ENCODE assay signal across 23 mouse cellular contexts in the genomic region with DNA sequence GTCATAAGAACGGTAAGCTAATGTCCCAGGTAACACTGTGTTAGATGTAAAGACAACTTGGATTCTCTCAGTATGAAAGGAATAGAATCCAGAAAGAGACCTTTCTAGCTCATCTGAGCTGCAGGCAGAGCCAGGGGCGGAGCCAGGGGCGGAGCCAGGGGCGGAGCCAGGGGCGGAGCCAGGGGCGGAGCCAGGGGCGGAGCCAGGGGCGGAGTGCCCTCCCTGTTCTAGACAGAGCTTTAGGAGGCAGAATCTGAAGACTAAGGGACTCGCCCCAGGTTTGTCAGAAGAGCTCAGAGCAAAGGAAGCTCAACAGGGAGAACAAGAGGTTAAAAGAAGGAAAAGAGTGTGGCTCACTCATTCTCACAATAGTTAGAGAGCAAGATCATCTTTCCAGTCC.
DNase-seq lines count a peak whose midpoint lies in the region; ATAC-seq lines count a peak whose summit lies in the region.
"Had no signal": no experiment of that assay in that cellular context is flagged by ENCODE, and none has a peak within 500 bp of the region (broad histone marks: within the 10 kb centered on the region; RNA-seq: fewer than 3 reads in every experiment).

No protein-coding gene starts in this region.

- H3K4me1 ChIP-seq in midbrain, embryonic 14.5 days (ENCODE audit: control insufficient read depth, insufficient read depth, low read length), result no peaks in the 10 kb centered on the region
- H3K4me1 ChIP-seq in midbrain, embryonic 13.5 days (replicated peaks), result no peaks in the 10 kb centered on the region
- H3K4me1 ChIP-seq in liver, embryonic 13.5 days (replicated peaks), result no peaks in the 10 kb centered on the region
- no peaks in the 10 kb centered on the region for H3K4me1 ChIP-seq in hindbrain, embryonic 11.5 days (replicated peaks; ENCODE audit: control insufficient read depth, insufficient read depth, low read length)
- H3K4me1 ChIP-seq: forebrain, embryonic 13.5 days; heart, embryonic 15.5 days; intestine, embryonic 15.5 days; limb, embryonic 12.5 days had no signal

- WGBS in midbrain, embryonic 14.5 days, result 70% methylated on average over 9 of the region's 9 CpGs
- 67% methylated on average over 9 of the region's 9 CpGs for WGBS in midbrain, embryonic 13.5 days
- 42% methylated on average over 9 of the region's 9 CpGs for WGBS in liver, embryonic 13.5 days (ENCODE audit: insufficient replicate concordance)
- 67% methylated on average over 9 of the region's 9 CpGs for WGBS in hindbrain, embryonic 11.5 days

- 0 out of 2 replicates have a peak, but pooled peaks have one; percentile 29 for ATAC-seq in midbrain, embryonic 14.5 days (ENCODE audit: low FRiP score, low TSS enrichment)
- no peak for ATAC-seq in midbrain, embryonic 13.5 days
- ATAC-seq in liver, embryonic 13.5 days (ENCODE audit: low read depth), result peak; percentile 90
- ATAC-seq in megakaryocyte progenitor cell, adult 5-6 weeks (replicated peaks; ENCODE audit: poor library complexity), result peak; percentile 48
- no peak for ATAC-seq in hindbrain, embryonic 11.5 days (ENCODE audit: low FRiP score)
- ATAC-seq in CD4-positive, CD25-positive, alpha-beta regulatory T cell, adult 4 months, result no peak
- ATAC-seq: forebrain, embryonic 13.5 days; hindbrain, embryonic 16.5 days; intestine, embryonic 15.5 days had no signal

- no peak overlapping the region for H3K27ac ChIP-seq in midbrain, embryonic 14.5 days (replicated peaks; ENCODE audit: low read depth, low read length)
- no peak overlapping the region for H3K27ac ChIP-seq in midbrain, embryonic 13.5 days
- no peak overlapping the region for H3K27ac ChIP-seq in liver, embryonic 13.5 days
- no peak overlapping the region for H3K27ac ChIP-seq in hindbrain, embryonic 11.5 days (ENCODE audit: low read depth, low read length)
- H3K27ac ChIP-seq: forebrain, embryonic 13.5 days; gastrocnemius, adult 2 months; heart, embryonic 15.5 days; intestine, embryonic 15.5 days; layer of hippocampus, adult 2 months; limb, embryonic 12.5 days had no signal

- no peaks in the 10 kb centered on the region for H3K36me3 ChIP-seq in midbrain, embryonic 14.5 days (ENCODE audit: control insufficient read depth, insufficient read depth, low read length)
- H3K36me3 ChIP-seq in midbrain, embryonic 13.5 days, result no peaks in the 10 kb centered on the region
- H3K36me3 ChIP-seq in liver, embryonic 13.5 days, result no peaks in the 10 kb centered on the region
- no peaks in the 10 kb centered on the region for H3K36me3 ChIP-seq in hindbrain, embryonic 11.5 days (ENCODE audit: control insufficient read depth, insufficient read depth, low read length)
- H3K36me3 ChIP-seq: heart, embryonic 15.5 days; intestine, embryonic 15.5 days; limb, embryonic 12.5 days had no signal

- no peaks in the 10 kb centered on the region for H3K27me3 ChIP-seq in midbrain, embryonic 14.5 days (ENCODE audit: control insufficient read depth, insufficient read depth, low read length)
- no peaks in the 10 kb centered on the region for H3K27me3 ChIP-seq in midbrain, embryonic 13.5 days
- H3K27me3 ChIP-seq in liver, embryonic 13.5 days, result no peaks in the 10 kb centered on the region
- H3K27me3 ChIP-seq in hindbrain, embryonic 11.5 days (ENCODE audit: control insufficient read depth, insufficient read depth, low read length), result no peaks in the 10 kb centered on the region
- H3K27me3 ChIP-seq: forebrain, embryonic 13.5 days; heart, embryonic 15.5 days; intestine, embryonic 15.5 days; limb, embryonic 12.5 days had no signal

- H3K4me2 ChIP-seq in midbrain, embryonic 14.5 days (ENCODE audit: low read length), result no peak overlapping the region
- H3K4me2 ChIP-seq in midbrain, embryonic 13.5 days (replicated peaks), result no peak overlapping the region
- no peak overlapping the region for H3K4me2 ChIP-seq in liver, embryonic 13.5 days
- H3K4me2 ChIP-seq in hindbrain, embryonic 11.5 days (replicated peaks; ENCODE audit: low read depth, low read length), result no peak overlapping the region
- H3K4me2 ChIP-seq: forebrain, embryonic 13.5 days; heart, embryonic 15.5 days; intestine, embryonic 15.5 days; limb, embryonic 12.5 days; lung, embryonic 14.5 days had no signal

- no peak overlapping the region for H3K9ac ChIP-seq in midbrain, embryonic 14.5 days (replicated peaks; ENCODE audit: low read length)
- no peak overlapping the region for H3K9ac ChIP-seq in midbrain, embryonic 13.5 days (replicated peaks)
- H3K9ac ChIP-seq in liver, embryonic 13.5 days, result no peak overlapping the region
- no peak overlapping the region for H3K9ac ChIP-seq in hindbrain, embryonic 11.5 days (ENCODE audit: low read depth, low read length)
- H3K9ac ChIP-seq: forebrain, embryonic 13.5 days; heart, embryonic 15.5 days; intestine, embryonic 15.5 days; limb, embryonic 12.5 days; lung, embryonic 14.5 days had no signal

- DNase-seq in midbrain, embryonic 14.5 days, result no peak
- peak; percentile 72 for DNase-seq in ZHBTc4 (ENCODE audit: low read depth, low spot score)
- peak; percentile 39 for DNase-seq in liver, embryonic 13.5 days
- no peak for DNase-seq in hindbrain, embryonic 11.5 days (ENCODE audit: low spot score)
- DNase-seq in urinary bladder, postnatal 25 days (ENCODE audit: low spot score), result no peak
- DNase-seq: adrenal gland, adult 8-10 months; cerebellum, adult 18-20 months; cerebellum, postnatal 14 days; gastrocnemius, adult 2 months; kidney, adult 9 months; kidney, postnatal 25 days; lung, embryonic 14.5 days; spleen, adult 18-20 months; thymus, postnatal 36 days had no signal

- H3K9me3 ChIP-seq in midbrain, embryonic 14.5 days (ENCODE audit: control insufficient read depth, low read length), result no peaks in the 10 kb centered on the region
- H3K9me3 ChIP-seq in midbrain, embryonic 13.5 days, result no peaks in the 10 kb centered on the region
- no peaks in the 10 kb centered on the region for H3K9me3 ChIP-seq in liver, embryonic 13.5 days (replicated peaks)
- no peaks in the 10 kb centered on the region for H3K9me3 ChIP-seq in hindbrain, embryonic 11.5 days (ENCODE audit: control insufficient read depth, low read length)
- H3K9me3 ChIP-seq: forebrain, embryonic 13.5 days; heart, embryonic 15.5 days; intestine, embryonic 15.5 days; limb, embryonic 12.5 days had no signal

- no peak overlapping the region for H3K4me3 ChIP-seq in midbrain, embryonic 14.5 days (replicated peaks; ENCODE audit: low read depth, low read length)
- H3K4me3 ChIP-seq in midbrain, embryonic 13.5 days (replicated peaks), result no peak overlapping the region
- H3K4me3 ChIP-seq in liver, embryonic 13.5 days (replicated peaks), result no peak overlapping the region
- no peak overlapping the region for H3K4me3 ChIP-seq in hindbrain, embryonic 11.5 days (ENCODE audit: low read depth, low read length)
- H3K4me3 ChIP-seq: forebrain, embryonic 13.5 days; gastrocnemius, adult 2 months; heart, embryonic 15.5 days; intestine, embryonic 15.5 days; layer of hippocampus, adult 2 months; limb, embryonic 12.5 days had no signal

Comparison
In these comparisons a context has a peak if more than half of its experiments do, and no peak if none do; other contexts are left out.
1. ATAC-seq: peak in midbrain, embryonic 14.5 days (single experiment), liver, embryonic 13.5 days (single experiment) and megakaryocyte progenitor cell, adult 5-6 weeks (single experiment); none in midbrain, embryonic 13.5 days (single experiment), hindbrain, embryonic 11.5 days (single experiment) and CD4-positive, CD25-positive, alpha-beta regulatory T cell, adult 4 months (single experiment).
2. DNase-seq: peak in ZHBTc4 (single experiment) and liver, embryonic 13.5 days (single experiment); none in midbrain, embryonic 14.5 days (single experiment), hindbrain, embryonic 11.5 days (single experiment) and urinary bladder, postnatal 25 days (single experiment).